Mouse (Mus musculus): Measurements from ENCODE around the gene Arhgef26. TPM values are rescaled to one million over a fixed set of nuclear protein-coding genes. Genes with fewer than 3 reads are reported as not detected.

Arhgef26 gene
- polyA plus RNA-seq, 1 experiment: 8.7 TPM

DNA sequence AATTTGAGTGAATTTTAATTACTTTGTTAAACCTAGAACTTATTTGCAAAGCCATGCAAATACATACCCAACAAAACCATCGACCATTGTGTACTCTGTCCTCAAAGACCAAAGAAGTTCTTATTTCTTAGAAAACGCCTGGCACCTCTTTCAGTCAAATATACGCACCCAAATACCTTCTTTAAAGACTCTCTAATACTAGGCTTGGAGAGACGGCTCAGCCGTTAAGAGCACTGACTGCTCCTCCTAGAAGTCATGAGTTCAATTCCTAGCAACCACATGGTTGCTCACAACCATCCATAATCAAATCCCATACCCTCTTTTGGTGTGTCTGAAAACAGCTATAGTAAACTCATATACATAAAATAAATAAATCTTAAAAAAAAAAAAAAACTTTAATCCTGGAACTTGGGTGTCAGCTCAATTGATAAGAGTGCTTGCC lies 169.1 kb downstream of the Arhgef26 start:
- DNase-seq (ENCODE audit: low read depth): no peak
- TF ChIP-seq POLR2A (IDR thresholded peaks at IDR 0.05; ENCODE audit: borderline replicate concordance, extremely low read depth, insufficient read depth, insufficient read length, poor library complexity, severe bottlenecking) (no peak), CTCF (IDR thresholded peaks at IDR 0.05; ENCODE audit: borderline replicate concordance, extremely low read depth, insufficient read depth, insufficient read length) (no peak)

Other genes with a start within 250 kb of the Arhgef26 start
- 57.3 and 58.6 TPM in 2 replicates for gene Dhx36, start 168.7 kb downstream of the Arhgef26 start, polyA plus RNA-seq (2012; rRNA removed)

All from brain, embryonic 14.5 days (tissue).